Mouse (Mus musculus) mature B cell (primary cell): Measurements from ENCODE around the gene Bace1.

ENCODE experiments used
- in situ Hi-C: fragments of 300-500 bp; cut with MboI; formaldehyde crosslinking; loops from 2 replicates; pipeline ENCODE4 v1.14.3; 2019

Gene Bace1

GRCm38 (mm10) chr9:45905811-45906237, 67.4 kb downstream of the Bace1 start:
- in situ Hi-C loops = no loop called here

DNA sequence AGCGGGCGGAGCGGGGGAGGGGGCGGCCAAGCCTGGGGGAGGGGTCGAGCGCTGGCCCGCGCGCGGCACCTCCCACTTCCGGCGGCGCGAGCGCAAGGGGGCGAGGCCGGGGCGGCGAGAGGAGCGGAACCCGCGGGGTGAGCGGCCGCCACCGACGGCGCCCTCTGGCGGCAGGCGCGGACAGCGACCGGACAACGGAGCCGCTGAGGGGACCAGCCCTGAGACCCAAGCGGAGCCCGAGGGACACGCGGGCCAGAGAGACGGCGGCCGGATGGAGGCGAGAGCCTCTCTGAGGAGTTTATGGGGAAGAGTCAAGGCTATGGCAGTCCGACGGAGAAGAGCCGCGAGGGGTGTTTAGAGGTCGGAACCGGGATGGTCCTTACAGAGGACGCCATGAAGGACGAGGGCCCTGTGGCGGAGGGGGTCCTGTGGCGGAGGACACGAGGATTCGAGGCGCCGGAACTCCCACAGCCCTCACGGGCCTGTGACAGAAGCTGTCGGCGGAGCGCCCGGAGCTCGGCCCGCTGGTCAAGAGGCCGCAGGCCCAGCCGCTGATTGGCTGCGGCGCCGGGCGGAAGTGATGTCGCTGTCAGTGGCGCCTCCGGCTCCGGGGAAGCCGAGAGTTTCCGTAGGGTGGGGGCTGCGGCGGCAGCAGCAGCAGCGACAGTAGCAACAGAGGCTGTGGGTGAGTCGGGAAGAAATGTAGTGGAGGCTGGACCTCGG, 68.1 kb downstream of the Bace1 start, which contains the start of the genes Pcsk7 and Rnf214:
Gene Pcsk7, plus strand, starts transcription at position 143 of the 723 bp plus-strand sequence.
Gene Rnf214, minus strand, starts transcription at position 557 of the 723 bp plus-strand sequence.
- in situ Hi-C loops = no loop called here

GRCm38 (mm10) chr9:45907078-45907428, 68.7 kb downstream of the Bace1 start:
- in situ Hi-C loops = no loop called here

- in situ Hi-C loops = no loop called here
These were observed 72.6 kb downstream of the Bace1 start for GRCm38 (mm10) chr9:45910995-45911394.

- in situ Hi-C loops = no loop called here
These were observed 73.3 kb downstream of the Bace1 start for GRCm38 (mm10) chr9:45911673-45912072.
